Mouse (Mus musculus): Measurements from ENCODE around the gene Gpr18. TPM values are rescaled to one million over a fixed set of nuclear protein-coding genes. Genes with fewer than 3 reads are reported as not detected.

The Gpr18 gene
- total and polyA plus RNA-seq, 3 experiments: 33.5 to 46.2 (median 37.0) TPM

DNA sequence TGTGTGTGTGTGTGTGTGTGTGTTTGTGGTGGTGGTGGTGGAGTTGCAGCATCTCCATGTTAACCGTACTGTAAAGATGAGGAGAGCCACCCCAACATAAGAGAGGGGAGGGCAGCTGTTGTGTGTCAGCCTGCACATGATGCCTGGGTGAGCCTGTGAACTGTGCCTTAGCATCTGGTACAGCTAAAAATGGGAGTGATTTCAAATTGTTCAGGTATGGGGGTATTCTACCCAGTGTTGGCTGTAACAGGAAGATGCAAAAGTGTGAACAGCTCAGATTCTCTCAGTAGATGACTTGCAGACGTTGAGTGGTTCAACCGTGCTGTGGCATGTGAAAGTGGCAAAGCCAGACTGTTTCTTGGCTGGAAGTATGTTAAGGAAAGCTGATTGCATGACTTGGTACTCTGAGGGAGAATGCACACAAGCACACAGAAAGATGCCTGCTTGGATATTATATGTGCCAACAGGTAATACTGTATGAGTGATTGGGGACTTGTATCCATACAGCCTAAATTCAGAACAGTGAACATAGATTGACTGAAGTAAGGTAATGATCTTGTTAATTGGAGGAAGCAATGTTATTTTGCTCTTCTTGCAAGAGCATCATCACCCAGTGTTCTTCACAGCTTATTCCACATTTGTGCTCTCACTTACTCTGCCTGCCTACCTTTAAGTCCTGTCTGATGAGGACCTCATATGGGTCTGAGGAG, 42.6 kb upstream of the Gpr18 start:
- dilution Hi-C loops (cut with MboI; ENCODE audit: extremely low pct_ligation_motif_present, extremely low pct_unique_long_range_greater_than_20kb, low sequenced_read_pairs): no loop called here

DNA sequence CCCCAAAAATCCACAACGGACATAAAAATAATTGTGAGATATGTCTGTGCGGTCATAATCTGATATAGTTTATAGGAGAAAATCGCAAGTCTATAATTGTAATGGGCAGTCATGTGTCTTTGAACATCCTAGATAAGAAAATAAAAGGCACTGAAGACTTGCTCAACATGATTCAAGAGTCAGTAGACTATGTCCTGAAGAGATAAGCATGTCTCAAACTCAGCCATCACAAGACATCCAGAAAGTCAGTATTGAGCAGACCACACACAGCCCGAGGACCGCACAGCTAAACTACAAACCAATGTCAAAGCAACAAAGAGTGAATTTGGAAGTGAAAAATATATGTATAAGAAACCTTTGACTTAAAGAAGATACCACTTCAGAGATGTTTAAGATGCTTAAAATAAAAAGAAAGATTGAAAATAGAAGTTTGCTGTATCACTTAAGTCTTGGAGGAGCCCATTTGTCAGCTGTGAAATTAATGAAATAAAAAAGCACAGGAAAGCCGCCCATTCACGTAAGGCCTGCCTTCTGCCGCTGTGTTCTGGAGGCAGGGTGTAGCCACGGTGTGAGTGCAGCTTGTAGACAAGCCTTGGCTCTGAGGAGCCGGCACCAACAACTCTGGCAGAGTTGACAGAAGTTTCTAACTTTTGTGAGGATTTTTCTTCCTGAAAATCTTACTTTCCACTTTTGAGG, 41.7 kb upstream of the Gpr18 start:
- no peak overlapping the region for H3K4me3 ChIP-seq (replicated peaks in 1 of 3; ENCODE audit: low read depth in 2 of 3, low read length in 2 of 3, poor library complexity in 1 of 3)
- peaks cover 11 to 52% of the 10 kb centered on the region in 2 experiments for H3K36me3 ChIP-seq (replicated peaks in 1 of 2; ENCODE audit: control insufficient read depth in 1 of 2, insufficient read depth in 1 of 2, low read length in 1 of 2)
- H3K27ac ChIP-seq (ENCODE audit: insufficient read depth, low read depth): no peak overlapping the region
- no peaks in the 10 kb centered on the region for H3K9me3 ChIP-seq (replicated peaks; ENCODE audit: low read length)
- peaks cover 34 to 77% of the 10 kb centered on the region in 2 experiments for H3K4me1 ChIP-seq (ENCODE audit: control insufficient read depth in 1 of 2, insufficient read depth in 2 of 2)
- no peaks in the 10 kb centered on the region for H3K27me3 ChIP-seq (replicated peaks)
- dilution Hi-C loops (cut with MboI; ENCODE audit: extremely low pct_ligation_motif_present, extremely low pct_unique_long_range_greater_than_20kb, low sequenced_read_pairs) (no loop called here), in situ Hi-C loops (cut with MboI; ENCODE audit: low pct_ligation_motif_present, low pct_unique_long_range_greater_than_20kb, low sequenced_read_pairs) (no loop called here)
- no peak for DNase-seq (ENCODE audit: extremely low read depth)
- peaks cover 3% of the 10 kb centered on the region; the same call in 1 of the 2 replicates for H3K79me2 ChIP-seq (replicated peaks; ENCODE audit: control insufficient read depth, extremely low read depth, insufficient read depth, poor library complexity, severe bottlenecking)
- no peak overlapping the region for H3K4me2 ChIP-seq (ENCODE audit: insufficient read depth, low read depth, poor library complexity, severe bottlenecking)
- H3K9ac ChIP-seq (ENCODE audit: insufficient read depth, low read depth): no peak overlapping the region
- TF ChIP-seq POLR2A (IDR thresholded peaks at IDR 0.05; ENCODE audit: low read depth, low read length): no peak
- TF ChIP-seq NRF1 (IDR thresholded peaks at IDR 0.05; ENCODE audit: low read depth, low read length): no peak
- TF ChIP-seq MAZ (IDR thresholded peaks at IDR 0.05; ENCODE audit: low read depth, low read length): no peak
- TF ChIP-seq BHLHE40 (IDR thresholded peaks at IDR 0.05; ENCODE audit: low read depth, low read length): no peak
- no peak for TF ChIP-seq MYC (IDR thresholded peaks at IDR 0.05; ENCODE audit: low read depth, low read length)
- TF ChIP-seq ETS1 (conservative IDR thresholded peaks at IDR 0.05; ENCODE audit: low read depth, low read length): no peak
- TF ChIP-seq JUND (conservative IDR thresholded peaks at IDR 0.05; ENCODE audit: low read depth, low read length): no peak
- no peak for TF ChIP-seq KAT2A (IDR thresholded peaks at IDR 0.05; ENCODE audit: insufficient replicate concordance, low read length)
- TF ChIP-seq NELFE (IDR thresholded peaks at IDR 0.05; ENCODE audit: low read depth, low read length): no peak
- no peak for TF ChIP-seq RAD21 (IDR thresholded peaks at IDR 0.05; ENCODE audit: low read depth, low read length)
- TF ChIP-seq TCF12 (IDR thresholded peaks at IDR 0.05; ENCODE audit: low read depth, low read length): no peak
- TF ChIP-seq ZNF384 (IDR thresholded peaks at IDR 0.05; ENCODE audit: low read depth, low read length): no peak
- TF ChIP-seq CHD2 (IDR thresholded peaks at IDR 0.05; ENCODE audit: low read length): no peak
- TF ChIP-seq USF1 (IDR thresholded peaks at IDR 0.05; ENCODE audit: low read depth, low read length): no peak
- no peak for TF ChIP-seq POLR2AphosphoS2 (IDR thresholded peaks at IDR 0.05; ENCODE audit: low read depth, low read length)
- TF ChIP-seq TBP (conservative IDR thresholded peaks at IDR 0.05; ENCODE audit: low read depth, low read length): no peak
- no peak for TF ChIP-seq ELF1 (IDR thresholded peaks at IDR 0.05; ENCODE audit: low read depth, low read length)
- no peak for TF ChIP-seq GABPA (IDR thresholded peaks at IDR 0.05; ENCODE audit: insufficient replicate concordance, low read depth, low read length)
- no peak for TF ChIP-seq EP300 (IDR thresholded peaks at IDR 0.05; ENCODE audit: low read length)
- TF ChIP-seq UBTF (IDR thresholded peaks at IDR 0.05; ENCODE audit: low read depth, low read length): no peak

More for the DNA sequence above, 42.6 kb upstream of the Gpr18 start:
- H3K9ac ChIP-seq (ENCODE audit: insufficient read depth, low read depth): no peak overlapping the region
- TF ChIP-seq ETS1 (conservative IDR thresholded peaks at IDR 0.05; ENCODE audit: low read depth, low read length): no peak
- no peak for TF ChIP-seq KAT2A (IDR thresholded peaks at IDR 0.05; ENCODE audit: insufficient replicate concordance, low read length)
- no peak for TF ChIP-seq SMC3 (IDR thresholded peaks at IDR 0.05; ENCODE audit: low read depth, low read length)
- TF ChIP-seq POLR2A (IDR thresholded peaks at IDR 0.05; ENCODE audit: low read depth, low read length): no peak
- no peak for TF ChIP-seq JUND (conservative IDR thresholded peaks at IDR 0.05; ENCODE audit: low read depth, low read length)
- TF ChIP-seq MAZ (IDR thresholded peaks at IDR 0.05; ENCODE audit: low read depth, low read length): no peak
- TF ChIP-seq ZMIZ1 (IDR thresholded peaks at IDR 0.05; ENCODE audit: low read depth, low read length): no peak
- no peak for TF ChIP-seq UBTF (IDR thresholded peaks at IDR 0.05; ENCODE audit: low read depth, low read length)
- no peak for TF ChIP-seq IRF4 (IDR thresholded peaks at IDR 0.05; ENCODE audit: low read depth, low read length)
- TF ChIP-seq TBP (conservative IDR thresholded peaks at IDR 0.05; ENCODE audit: low read depth, low read length): no peak
- no peak for TF ChIP-seq SIN3A (IDR thresholded peaks at IDR 0.05; ENCODE audit: low read length)
- no peak for TF ChIP-seq ZKSCAN1 (IDR thresholded peaks at IDR 0.05; ENCODE audit: borderline replicate concordance, low read depth, low read length)
- no peak for TF ChIP-seq MAX (IDR thresholded peaks at IDR 0.05; ENCODE audit: low read length)
- TF ChIP-seq ZNF384 (IDR thresholded peaks at IDR 0.05; ENCODE audit: low read depth, low read length): no peak
- no peak for TF ChIP-seq CHD1 (IDR thresholded peaks at IDR 0.05; ENCODE audit: low read depth, low read length)
- TF ChIP-seq BHLHE40 (IDR thresholded peaks at IDR 0.05; ENCODE audit: low read depth, low read length): no peak
- TF ChIP-seq MYC (IDR thresholded peaks at IDR 0.05; ENCODE audit: low read depth, low read length): no peak
- no peak for TF ChIP-seq ZC3H11A (IDR thresholded peaks at IDR 0.05; ENCODE audit: low read depth, low read length)
- TF ChIP-seq PAX5 (IDR thresholded peaks at IDR 0.05; ENCODE audit: low read length): no peak
- TF ChIP-seq POLR2AphosphoS2 (IDR thresholded peaks at IDR 0.05; ENCODE audit: low read depth, low read length): no peak
- no peak overlapping the region for H3K4me2 ChIP-seq (ENCODE audit: insufficient read depth, low read depth, poor library complexity, severe bottlenecking)
- H3K27me3 ChIP-seq (replicated peaks): no peaks in the 10 kb centered on the region
- DNase-seq (ENCODE audit: extremely low read depth): no peak
- H3K4me3 ChIP-seq (replicated peaks in 1 of 3; ENCODE audit: low read depth in 2 of 3, low read length in 2 of 3, poor library complexity in 1 of 3): no peak overlapping the region
- in situ Hi-C loops (cut with MboI; ENCODE audit: low pct_ligation_motif_present, low pct_unique_long_range_greater_than_20kb, low sequenced_read_pairs): no loop called here
- H3K79me2 ChIP-seq (replicated peaks; ENCODE audit: control insufficient read depth, extremely low read depth, insufficient read depth, poor library complexity, severe bottlenecking): peaks cover 3% of the 10 kb centered on the region; the same call in 1 of the 2 replicates
- H3K9me3 ChIP-seq (replicated peaks; ENCODE audit: low read length): no peaks in the 10 kb centered on the region
- peaks cover 11 to 45% of the 10 kb centered on the region in 2 experiments for H3K36me3 ChIP-seq (replicated peaks in 1 of 2; ENCODE audit: control insufficient read depth in 1 of 2, insufficient read depth in 1 of 2, low read length in 1 of 2)
- peaks cover 35 to 84% of the 10 kb centered on the region in 2 experiments for H3K4me1 ChIP-seq (ENCODE audit: control insufficient read depth in 1 of 2, insufficient read depth in 2 of 2)
- no peak overlapping the region for H3K27ac ChIP-seq (ENCODE audit: insufficient read depth, low read depth)
